Mouse (Mus musculus): Measurements from ENCODE around the gene Pgbd1. TPM values are rescaled to one million over a fixed set of nuclear protein-coding genes. Genes with fewer than 3 reads are reported as not detected.
"Not testable (repeated sequence)": the region's sequence is repeated elsewhere in the genome, so short reads cannot be mapped to it uniquely, and the experiment has no call there.

Gene Pgbd1
- total RNA-seq, 2 experiments from 2014 or later: 1.3 to 1.8 TPM

GRCm38 (mm10) chr13:21418865-21419264 lies 22.0 kb downstream of the Pgbd1 start:
- no peak for DNase-seq (ENCODE audit: low spot score in 2 of 2)
- intact Hi-C loops (cut with DNase I): no loop called here

- intact Hi-C loops (cut with DNase I): no loop called here
- no peak for DNase-seq (ENCODE audit: low spot score in 2 of 2)
These were observed 23.4 kb downstream of the Pgbd1 start for GRCm38 (mm10) chr13:21417298-21418010.

GRCm38 (mm10) chr13:21415750-21416149 lies 25.1 kb downstream of the Pgbd1 start:
- intact Hi-C loops (cut with DNase I): no loop called here
- no peak for DNase-seq (ENCODE audit: low spot score in 2 of 2)

GRCm38 (mm10) chr13:21415266-21415665 lies 25.6 kb downstream of the Pgbd1 start:
- intact Hi-C loops (cut with DNase I): no loop called here
- no peak for DNase-seq (ENCODE audit: low spot score in 2 of 2)

GRCm38 (mm10) chr13:21414231-21415212 lies 26.3 kb downstream of the Pgbd1 start:
- intact Hi-C loops (cut with DNase I): no loop called here
- no peak for DNase-seq (ENCODE audit: low spot score in 2 of 2)

- intact Hi-C loops (cut with DNase I): no loop called here
- no peak for DNase-seq (ENCODE audit: low spot score in 2 of 2)
These were observed 31.9 kb downstream of the Pgbd1 start for GRCm38 (mm10) chr13:21408805-21409459.

GRCm38 (mm10) chr13:21407969-21408804 lies 32.7 kb downstream of the Pgbd1 start:
- peak; percentile 87 to 93 for DNase-seq (ENCODE audit: low spot score in 2 of 2)
- intact Hi-C loops (cut with DNase I): no loop called here

- no peak for DNase-seq (ENCODE audit: low spot score in 2 of 2)
- intact Hi-C loops (cut with DNase I): no loop called here
These were observed 33.5 kb downstream of the Pgbd1 start for GRCm38 (mm10) chr13:21407341-21407740.

GRCm38 (mm10) chr13:21402848-21403247 lies 38.0 kb downstream of the Pgbd1 start:
- intact Hi-C loops (cut with DNase I): loop anchor here (1.0 to 5.0 kb wide), 2 partner anchors 41 to 49 kb away; partner anchors contain the start of genes Zscan12 and Zscan26

GRCm38 (mm10) chr13:21402287-21402846 lies 38.5 kb downstream of the Pgbd1 start, which contains the start of gene Zkscan3:
TSS of gene Zkscan3 (minus strand) at chr13:21402755.
- intact Hi-C loops (cut with DNase I): loop anchor here (1.0 to 5.0 kb wide), 2 partner anchors 40 to 50 kb away; partner anchors contain the start of genes Zscan12 and Zscan26
- DNase-seq (ENCODE audit: low spot score in 2 of 2): peak; percentile 82 to 85

More at GRCm38 (mm10) chr13:21402848-21403247, 38.0 kb downstream of the Pgbd1 start:
- no peak for DNase-seq (ENCODE audit: low spot score in 2 of 2)

GRCm38 (mm10) chr13:21401636-21402286 lies 39.1 kb downstream of the Pgbd1 start:
- intact Hi-C loops (cut with DNase I): loop anchor here (1.0 to 5.0 kb wide), 2 partner anchors 39 to 51 kb away; partner anchors contain the start of genes Zscan12 and Zscan26
- no peak for DNase-seq (ENCODE audit: low spot score in 2 of 2)

- DNase-seq (ENCODE audit: low spot score in 2 of 2): no peak
- intact Hi-C loops (cut with DNase I): loop anchor here (5.0 kb wide), 1 partner anchor 51 kb away; the partner anchor contains the start of gene Zscan26
These were observed 39.7 kb downstream of the Pgbd1 start for GRCm38 (mm10) chr13:21401166-21401565.

- intact Hi-C loops (cut with DNase I): no loop called here
- DNase-seq (ENCODE audit: low spot score in 2 of 2): no peak
These were observed 43.4 kb downstream of the Pgbd1 start for GRCm38 (mm10) chr13:21397486-21397885.

- peak; percentile 7 to 18 for DNase-seq (ENCODE audit: low spot score in 2 of 2)
- intact Hi-C loops (cut with DNase I): not testable (repeated sequence)
These were observed 44.8 kb downstream of the Pgbd1 start for GRCm38 (mm10) chr13:21396048-21396447.

GRCm38 (mm10) chr13:21395623-21396022 lies 45.2 kb downstream of the Pgbd1 start:
- DNase-seq (ENCODE audit: low spot score in 2 of 2): no peak
- intact Hi-C loops (cut with DNase I): no loop called here

- intact Hi-C loops (cut with DNase I): no loop called here
- DNase-seq (ENCODE audit: low spot score in 2 of 2): no peak
These were observed 45.6 kb downstream of the Pgbd1 start for GRCm38 (mm10) chr13:21395211-21395610.

- DNase-seq (ENCODE audit: low spot score in 2 of 2): no peak
- intact Hi-C loops (cut with DNase I): no loop called here
These were observed 63.1 kb downstream of the Pgbd1 start for GRCm38 (mm10) chr13:21377773-21378172.

GRCm38 (mm10) chr13:21372700-21373099 lies 68.2 kb downstream of the Pgbd1 start:
- DNase-seq (ENCODE audit: low spot score in 2 of 2): peak in 1 of 2 experiments; percentile 75
- intact Hi-C loops (cut with DNase I): no loop called here

Measured in left cerebral cortex, postnatal 14 days (tissue).